Mouse (Mus musculus): ENCODE results near the gene Sdr39u1.

DNA sequence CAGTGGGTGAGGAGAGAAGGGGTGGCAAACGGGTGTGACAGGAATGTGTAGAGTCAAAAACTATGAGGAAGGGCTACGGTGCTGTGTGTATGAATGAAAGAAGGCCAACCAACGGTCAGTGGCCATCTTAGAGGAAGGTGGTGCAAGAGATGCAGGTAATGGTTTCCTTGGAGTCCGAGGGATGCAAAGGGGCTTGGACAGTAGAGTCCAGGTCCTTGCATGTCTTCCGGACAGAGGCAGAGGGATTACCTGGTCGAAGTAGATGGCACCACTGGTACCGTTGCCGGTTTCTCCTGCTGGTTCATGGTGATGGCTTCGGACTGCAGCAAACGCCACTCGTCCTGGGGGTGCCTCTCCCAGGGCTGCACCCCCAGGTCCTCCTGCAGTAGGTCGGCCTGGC lies 16.4 kb downstream of the Sdr39u1 start:
- TF ChIP-seq CTCF (conservative IDR thresholded peaks at IDR 0.05; ENCODE audit: low read length): no peak
- TF ChIP-seq NANOG (IDR thresholded peaks at IDR 0.05; ENCODE audit: borderline replicate concordance, low read length): no peak
- no peak for TF ChIP-seq POU5F1 (IDR thresholded peaks at IDR 0.05; ENCODE audit: borderline replicate concordance, low read length)

All from E14TG2a.4 (cell line).